ENCODE assay signal across 9 mouse cellular contexts in the genomic region with DNA sequence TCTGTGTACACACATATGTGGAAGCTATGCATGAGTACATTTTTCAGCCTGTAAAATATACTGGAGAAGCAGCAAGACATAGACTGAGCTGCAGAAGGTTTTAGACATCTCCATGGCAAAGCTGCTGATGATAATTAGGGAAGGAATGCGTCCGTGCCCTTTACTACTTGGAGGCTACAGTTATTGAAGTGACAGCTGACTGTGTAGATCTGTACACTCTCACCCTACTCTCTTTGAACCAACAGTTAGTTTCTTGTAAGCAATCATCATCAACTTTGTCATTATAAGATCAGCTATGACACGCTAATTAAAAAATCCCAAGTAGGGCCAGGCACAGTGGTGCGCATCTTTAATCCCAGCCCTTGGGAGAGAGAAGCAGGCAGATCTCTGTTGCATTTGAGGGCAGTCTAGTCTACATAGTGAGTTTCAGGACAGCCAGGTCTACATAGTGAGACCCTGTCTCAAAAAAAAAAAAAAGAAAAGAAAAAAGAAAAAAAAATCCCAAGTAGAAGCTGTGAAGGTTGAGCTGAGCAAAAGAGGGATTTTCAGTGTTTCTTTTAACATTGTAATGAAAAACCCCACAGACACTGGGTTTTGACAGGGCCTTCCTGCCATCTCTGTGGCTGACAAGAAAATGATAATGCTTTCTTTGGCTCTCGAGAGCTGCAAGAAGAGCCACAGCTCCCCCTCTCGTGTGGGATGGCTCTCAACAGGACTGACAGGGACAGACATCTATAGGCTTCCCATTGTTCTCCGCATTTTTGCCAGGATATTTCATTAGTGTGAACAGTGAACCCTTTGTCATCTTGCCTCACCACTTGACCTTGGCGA. TPM values are rescaled to one million over a fixed set of nuclear protein-coding genes. Genes with fewer than 3 reads are reported as not detected.
A peak's percentile ranks its signal among the peaks of the same experiment; 100 is the strongest.
DNase-seq lines count a peak whose midpoint lies in the region; ATAC-seq and TF ChIP-seq lines count a peak whose summit lies in the region.
"Had no signal": no experiment of that assay in that cellular context is flagged by ENCODE, and none has a peak within 500 bp of the region (broad histone marks: within the 10 kb centered on the region; RNA-seq: fewer than 3 reads in every experiment).

No protein-coding gene starts in this region.

- H3K9ac ChIP-seq in heart, adult 2 months (ENCODE audit: low read depth, low read length) = no peak overlapping the region
- H3K9ac ChIP-seq in liver, embryonic 11.5 days (ENCODE audit: low read depth, low read length) = no peak overlapping the region
- H3K9ac ChIP-seq in stomach, embryonic 14.5 days (replicated peaks; ENCODE audit: low read depth, low read length) = no peak overlapping the region

- intact Hi-C loops in heart, adult 2 months (cut with DNase I) = no loop called here

- no peaks in the 10 kb centered on the region for H3K79me2 ChIP-seq in heart, adult 2 months (replicated peaks; ENCODE audit: control insufficient read depth, insufficient read depth, low read length)

- no peaks in the 10 kb centered on the region for H3K36me3 ChIP-seq in heart, adult 2 months (ENCODE audit: control insufficient read depth, insufficient read depth, low read length)
- H3K36me3 ChIP-seq in liver, embryonic 11.5 days (ENCODE audit: control insufficient read depth, insufficient read depth, low read length) = no peaks in the 10 kb centered on the region
- H3K36me3 ChIP-seq in stomach, embryonic 14.5 days (ENCODE audit: control insufficient read depth, insufficient read depth, low read length) = peaks cover 4% of the 10 kb centered on the region; the same call in 1 of the 2 replicates

- WGBS in heart, adult 2 months = 56% methylated on average over 8 of the region's 8 CpGs
- 68% methylated on average over 8 of the region's 8 CpGs for WGBS in liver, embryonic 11.5 days
- 59% methylated on average over 8 of the region's 8 CpGs for WGBS in stomach, embryonic 14.5 days

- TF ChIP-seq EP300 in heart, adult 2 months (IDR thresholded peaks at IDR 0.05; ENCODE audit: insufficient read depth, low read depth, low read length) = no peak

- peak overlapping the region; percentile 15 for H3K27ac ChIP-seq in heart, adult 2 months
- H3K27ac ChIP-seq in liver, embryonic 11.5 days (ENCODE audit: low read depth, low read length) = peak overlapping the region; percentile 45; the same call in 1 of the 2 replicates
- 0 out of 2 replicates have a peak overlapping the region, but pooled peaks have one; percentile 10 for H3K27ac ChIP-seq in stomach, embryonic 14.5 days (ENCODE audit: low read length)

- TF ChIP-seq POLR2A in heart, adult 2 months (IDR thresholded peaks at IDR 0.05; ENCODE audit: insufficient read depth, low read depth, low read length) = no peak
- TF ChIP-seq POLR2A in brain, embryonic 14.5 days (IDR thresholded peaks at IDR 0.05; ENCODE audit: borderline replicate concordance, extremely low read depth, insufficient read depth, insufficient read length, poor library complexity, severe bottlenecking) = no peak

- H3K27me3 ChIP-seq in heart, adult 2 months (ENCODE audit: control insufficient read depth, insufficient read depth, low read length) = no peaks in the 10 kb centered on the region
- no peaks in the 10 kb centered on the region for H3K27me3 ChIP-seq in liver, embryonic 11.5 days (replicated peaks; ENCODE audit: control insufficient read depth, insufficient read depth, low read length)
- H3K27me3 ChIP-seq in stomach, embryonic 14.5 days (ENCODE audit: control insufficient read depth, insufficient read depth, low read length) = no peaks in the 10 kb centered on the region
- H3K27me3 ChIP-seq: Patski had no signal

- H3K4me2 ChIP-seq in liver, embryonic 11.5 days = peak overlapping the region; percentile 5; the same call in 1 of the 2 replicates
- H3K4me2 ChIP-seq in stomach, embryonic 14.5 days (replicated peaks; ENCODE audit: low read depth, low read length) = no peak overlapping the region

- peak; percentile 22; the same call in 1 of the 2 replicates for TF ChIP-seq CTCF in heart, adult 2 months (IDR thresholded peaks at IDR 0.05)
- peak; percentile 49; the same call in 1 of the 2 replicates for TF ChIP-seq CTCF in brain, embryonic 14.5 days (IDR thresholded peaks at IDR 0.05; ENCODE audit: borderline replicate concordance, extremely low read depth, insufficient read depth, insufficient read length)

- H3K4me1 ChIP-seq in heart, adult 2 months (ENCODE audit: control insufficient read depth, insufficient read depth, low read length) = no peaks in the 10 kb centered on the region
- H3K4me1 ChIP-seq in liver, embryonic 11.5 days (replicated peaks; ENCODE audit: control insufficient read depth, insufficient read depth, low read length) = peaks cover 9% of the 10 kb centered on the region; the same call in 1 of the 2 replicates
- peaks cover 7% of the 10 kb centered on the region; the same call in 1 of the 2 replicates for H3K4me1 ChIP-seq in stomach, embryonic 14.5 days (ENCODE audit: control insufficient read depth, insufficient read depth, low read length)

- no peak for ATAC-seq in liver, embryonic 11.5 days (replicated peaks; ENCODE audit: low FRiP score)
- ATAC-seq in stomach, embryonic 14.5 days (ENCODE audit: insufficient number of reproducible peaks, insufficient read depth, low FRiP score, low read depth) = no peak
- ATAC-seq: Patski had no signal

- H3K9me3 ChIP-seq in liver, embryonic 11.5 days (ENCODE audit: control insufficient read depth, low read length) = no peaks in the 10 kb centered on the region
- no peaks in the 10 kb centered on the region for H3K9me3 ChIP-seq in stomach, embryonic 14.5 days (ENCODE audit: control insufficient read depth, low read depth, low read length)

- no peak for DNase-seq in heart, adult 2 months
- DNase-seq in heart, adult 8-10 months (ENCODE audit: low spot score) = no peak
- peak; percentile 46 for DNase-seq in CD4-positive helper T cell, adult 2 months (ENCODE audit: low read depth, low spot score)
- peak; percentile 88 for DNase-seq in brain, embryonic 14.5 days (ENCODE audit: low read depth)
- no peak for DNase-seq in liver, embryonic 11.5 days (ENCODE audit: low spot score)
- DNase-seq in urinary bladder, postnatal 36 days (ENCODE audit: low spot score in 2 of 2) = no peak
- DNase-seq in gastrocnemius, postnatal 4 days (ENCODE audit: low spot score in 2 of 2) = no peak

- H3K4me3 ChIP-seq in heart, adult 2 months = no peak overlapping the region
- no peak overlapping the region for H3K4me3 ChIP-seq in liver, embryonic 11.5 days (ENCODE audit: low read depth, low read length)
- H3K4me3 ChIP-seq in stomach, embryonic 14.5 days (ENCODE audit: low read depth, low read length) = no peak overlapping the region

RNA-seq across cellular contexts. Expression of a gene that starts 41.6 kb away (rescaled TPM):
- total RNA-seq in heart, adult 2 months (2021) = not detected
- not detected in 2 replicates for polyA plus RNA-seq in heart, adult 2 months (2012; rRNA removed)
- total RNA-seq in heart, adult 8-10 months (2022) = not detected
- polyA plus RNA-seq in brain, embryonic 14.5 days (2012; rRNA removed) = not detected in 2 replicates
- polyA plus RNA-seq in liver, embryonic 11.5 days (2014; fragmentation: Nextera tagmentation; extraction: Ambion mirVana) = 0.09 TPM in 1 of 2 replicates, not detected in the other
- polyA plus RNA-seq in stomach, embryonic 14.5 days (2014; fragmentation: Nextera tagmentation; extraction: Ambion mirVana) = not detected in 2 replicates
- not detected for total RNA-seq in gastrocnemius, postnatal 4 days (2021)
- polyA plus RNA-seq: Patski had no signal

RNA-seq across cellular contexts. Expression of a gene that starts 54.3 kb away (rescaled TPM):
- total RNA-seq in heart, adult 2 months (2021) = 1 to 10 TPM; 4.9 to 6.7 TPM
- polyA plus RNA-seq in heart, adult 2 months (2012; rRNA removed) = 2.5 and 4.2 TPM in 2 replicates
- total RNA-seq in heart, adult 8-10 months (2022) = 1 to 10 TPM; 5.1 to 7.8 (median 6.9) TPM
- 10.9 and 12.1 TPM in 2 replicates for polyA plus RNA-seq in brain, embryonic 14.5 days (2012; rRNA removed)
- polyA plus RNA-seq in liver, embryonic 11.5 days (2014; fragmentation: Nextera tagmentation; extraction: Ambion mirVana) = 43.2 and 48.2 TPM in 2 replicates
- polyA plus RNA-seq in stomach, embryonic 14.5 days (2014; fragmentation: Nextera tagmentation; extraction: Ambion mirVana) = 50.2 and 57.1 TPM in 2 replicates
- 10 to 100 TPM; 11.2 to 14.2 TPM for total RNA-seq in gastrocnemius, postnatal 4 days (2021)

Comparison
In these comparisons a context has a peak if more than half of its experiments do, and no peak if none do; other contexts are left out.
1. DNase-seq: peak in CD4-positive helper T cell, adult 2 months (single experiment) and brain, embryonic 14.5 days (single experiment); none in heart, adult 2 months (0 of 2), heart, adult 8-10 months (single experiment), liver, embryonic 11.5 days (single experiment), urinary bladder, postnatal 36 days (0 of 2) and gastrocnemius, postnatal 4 days (0 of 2).
2. Peak in every context shown above with its lines, with median percentiles within 50 percentile points of each other: H3K27ac ChIP-seq.